Mouse (Mus musculus) embryonic facial prominence, embryonic 11.5 days (tissue): ENCODE results near the gene Ush1g. TPM values are rescaled to one million over a fixed set of nuclear protein-coding genes. Genes with fewer than 3 reads are reported as not detected.

Experiments
- ATAC-seq: fragments of 200-750 bp; cut with Nextera tagmentation; replicated peaks from 2 replicates; pipeline ENCODE4 v1.8.0; 2017; ENCODE audit warnings: low read depth; ENCODE audit not compliant: insufficient number of reproducible peaks, low FRiP score, low TSS enrichment
- DNase-seq: peaks from one replicate; pipeline ENCODE4 v3.0.0-alpha.2; 2015; ENCODE audit warnings: low spot score
- H3K27ac ChIP-seq: fragments of 300-500 bp; sonication (generic); replicated peaks from 2 replicates; pipeline ENCODE4 v1.5.1; 2014; ENCODE audit warnings: mild to moderate bottlenecking, low read depth, low read length, control low read depth
- H3K27me3 ChIP-seq: fragments of 300-500 bp; sonication (generic); 2 replicates; pipeline ENCODE4 v1.6.1; 2014; ENCODE audit warnings: mild to moderate bottlenecking, low read length, moderate library complexity, mixed read lengths; ENCODE audit not compliant: control insufficient read depth, insufficient read depth
- H3K36me3 ChIP-seq: fragments of 300-500 bp; sonication (generic); replicated peaks from 2 replicates; pipeline ENCODE4 v1.6.1; 2014; ENCODE audit warnings: low read depth, mild to moderate bottlenecking, low read length, moderate library complexity, mixed read lengths; ENCODE audit not compliant: control insufficient read depth, insufficient read depth
- H3K4me1 ChIP-seq: fragments of 300-500 bp; sonication (generic); 2 replicates; pipeline ENCODE4 v1.6.1; 2014; ENCODE audit warnings: low read length, mixed read lengths; ENCODE audit not compliant: control insufficient read depth, insufficient read depth
- H3K4me2 ChIP-seq: fragments of 300-500 bp; sonication (generic); 2 replicates; pipeline ENCODE4 v1.6.1; 2014; ENCODE audit warnings: low read depth, mild to moderate bottlenecking, control low read depth, low read length, moderate library complexity
- H3K4me3 ChIP-seq: fragments of 300-500 bp; sonication (generic); 2 replicates; pipeline ENCODE4 v1.5.1; 2014; ENCODE audit warnings: low read depth, low read length, control low read depth
- H3K9ac ChIP-seq: fragments of 300-500 bp; sonication (generic); replicated peaks from 2 replicates; pipeline ENCODE4 v1.6.1; 2014; ENCODE audit warnings: mild to moderate bottlenecking, control low read depth, low read length
- H3K9me3 ChIP-seq: fragments of 300-500 bp; sonication (generic); replicated peaks from 2 replicates; pipeline ENCODE4 v1.6.1; 2016; ENCODE audit warnings: mild to moderate bottlenecking, low read length, inconsistent platforms, mixed read lengths; ENCODE audit not compliant: control insufficient read depth
- WGBS: fragments of 180-500 bp; shearing (Covaris S2); extraction: QIAGEN DNeasy Blood & Tissue Kit; methylation state at CpG from one replicate; pipeline ENCODE4 v1.1.7; 2014; 5-methylcytosine and 5-hydroxymethylcytosine counted together
- polyA plus RNA-seq: library from polyadenylated mRNA; unstranded; fragments of >200 nt; fragmentation: Nextera tagmentation; extraction: Ambion mirVana; gene quantifications from 2 replicates; pipeline ENCODE4 v1.2.1, GENCODE M21; 2014

Ush1g gene
- polyA plus RNA-seq, 1 experiment from 2014 or later, result not detected

GRCm38 (mm10) chr11:115276780-115277603 is 44.8 kb downstream of the Ush1g start, which contains the start of gene Fdxr:
TSS of gene Fdxr (minus strand) at chr11:115277050.
- DNase-seq (peak; percentile 99), ATAC-seq (peak; percentile 96)
- peak within 1 kb of the TSS; percentile 59 for H3K4me3 ChIP-seq
- WGBS, result under 1% methylated on average over 42 of the region's 42 CpGs
- H3K27me3 ChIP-seq, result no peaks in the 10 kb centered on the region
- no peaks in the 10 kb centered on the region; the same call in none of the 2 replicates for H3K4me1 ChIP-seq
- peak within 1 kb of the TSS; percentile 74 for H3K4me2 ChIP-seq
- H3K27ac ChIP-seq, result no peak within 1 kb of the TSS
- H3K9ac ChIP-seq, result peak within 1 kb of the TSS; percentile 73
- H3K9me3 ChIP-seq, result no peaks in the 10 kb centered on the region
- H3K36me3 ChIP-seq, result no peaks in the 10 kb centered on the region

GRCm38 (mm10) chr11:115275954-115276353 is 45.9 kb downstream of the Ush1g start:
- no peaks in the 10 kb centered on the region; the same call in none of the 2 replicates for H3K4me1 ChIP-seq
- no peaks in the 10 kb centered on the region for H3K9me3 ChIP-seq
- H3K4me3 ChIP-seq, result peak overlapping the region; percentile 58
- no peak overlapping the region for H3K9ac ChIP-seq
- no peaks in the 10 kb centered on the region for H3K27me3 ChIP-seq
- WGBS, result 53% methylated on average over 3 of the region's 3 CpGs
- H3K4me2 ChIP-seq, result peak overlapping the region; percentile 74
- DNase-seq (no peak), ATAC-seq (no peak)
- no peak overlapping the region for H3K27ac ChIP-seq
- no peaks in the 10 kb centered on the region for H3K36me3 ChIP-seq

GRCm38 (mm10) chr11:115275509-115275908 is 46.3 kb downstream of the Ush1g start:
- Histone ChIP-seq H3K9me3 (no peaks in the 10 kb centered on the region), H3K27me3 (no peaks in the 10 kb centered on the region), H3K27ac (no peak overlapping the region), H3K4me2 (peak overlapping the region; percentile 74), H3K36me3 (no peaks in the 10 kb centered on the region), H3K9ac (no peak overlapping the region), H3K4me1 (no peaks in the 10 kb centered on the region; the same call in none of the 2 replicates), H3K4me3 (peak overlapping the region; percentile 58; the same call in 1 of the 2 replicates)
- ATAC-seq, result no peak
- 84% methylated on average over 6 of the region's 6 CpGs for WGBS
- DNase-seq, result no peak

- WGBS, result 86% methylated on average over 6 of the region's 6 CpGs
- ATAC-seq (no peak), DNase-seq (no peak)
- no peaks in the 10 kb centered on the region for H3K9me3 ChIP-seq
- H3K27ac ChIP-seq, result no peak overlapping the region
- no peaks in the 10 kb centered on the region; the same call in none of the 2 replicates for H3K4me1 ChIP-seq
- no peak overlapping the region for H3K4me3 ChIP-seq
- no peak overlapping the region for H3K4me2 ChIP-seq
- no peaks in the 10 kb centered on the region for H3K27me3 ChIP-seq
- no peaks in the 10 kb centered on the region for H3K36me3 ChIP-seq
- no peak overlapping the region for H3K9ac ChIP-seq
Observed at GRCm38 (mm10) chr11:115274771-115275170, 47.1 kb downstream of the Ush1g start.

GRCm38 (mm10) chr11:115274178-115274577 is 47.7 kb downstream of the Ush1g start:
- H3K27ac ChIP-seq, result no peak overlapping the region
- ATAC-seq (no peak), DNase-seq (no peak)
- H3K36me3 ChIP-seq, result no peaks in the 10 kb centered on the region
- 82% methylated on average over 7 of the region's 7 CpGs for WGBS
- no peak overlapping the region for H3K4me3 ChIP-seq
- no peaks in the 10 kb centered on the region for H3K9me3 ChIP-seq
- no peak overlapping the region for H3K9ac ChIP-seq
- H3K27me3 ChIP-seq, result no peaks in the 10 kb centered on the region
- H3K4me1 ChIP-seq, result no peaks in the 10 kb centered on the region; the same call in none of the 2 replicates
- H3K4me2 ChIP-seq, result no peak overlapping the region

- H3K27me3 ChIP-seq, result no peaks in the 10 kb centered on the region; the same call in 1 of the 2 replicates
- ATAC-seq, result no peak
- no peak for DNase-seq
- no peaks in the 10 kb centered on the region for H3K9me3 ChIP-seq
- H3K4me2 ChIP-seq, result no peak overlapping the region
- H3K9ac ChIP-seq, result no peak overlapping the region
- no peak overlapping the region for H3K27ac ChIP-seq
- 56% methylated on average over 7 of the region's 7 CpGs for WGBS
- no peaks in the 10 kb centered on the region; the same call in none of the 2 replicates for H3K4me1 ChIP-seq
- H3K36me3 ChIP-seq, result no peaks in the 10 kb centered on the region
- no peak overlapping the region for H3K4me3 ChIP-seq
Observed at GRCm38 (mm10) chr11:115273735-115274134, 48.1 kb downstream of the Ush1g start.

GRCm38 (mm10) chr11:115272894-115273498 is 48.8 kb downstream of the Ush1g start:
- Histone ChIP-seq H3K9ac (no peak overlapping the region), H3K36me3 (no peaks in the 10 kb centered on the region), H3K27me3 (peaks cover 7% of the 10 kb centered on the region), H3K4me1 (no peaks in the 10 kb centered on the region; the same call in none of the 2 replicates), H3K9me3 (no peaks in the 10 kb centered on the region), H3K27ac (no peak overlapping the region), H3K4me2 (no peak overlapping the region), H3K4me3 (no peak overlapping the region)
- ATAC-seq (no peak), DNase-seq (no peak)
- WGBS, result 79% methylated on average over 10 of the region's 10 CpGs

- WGBS, result 69% methylated on average over 10 of the region's 10 CpGs
- Histone ChIP-seq H3K27me3 (peaks cover 22% of the 10 kb centered on the region), H3K4me3 (no peak overlapping the region), H3K9ac (no peak overlapping the region), H3K27ac (no peak overlapping the region), H3K4me2 (no peak overlapping the region), H3K4me1 (peaks cover 8% of the 10 kb centered on the region), H3K36me3 (no peaks in the 10 kb centered on the region), H3K9me3 (no peaks in the 10 kb centered on the region)
- ATAC-seq (no peak), DNase-seq (no peak)
Observed at GRCm38 (mm10) chr11:115271481-115271880, 50.4 kb downstream of the Ush1g start.
